Mouse (Mus musculus) E14TG2a.4 (cell line): ENCODE measurements around the gene Cyp4a32.
"Not testable (repeated sequence)": the region's sequence is repeated elsewhere in the genome, so short reads cannot be mapped to it uniquely, and the experiment has no call there.

Experiments
- CTCF ChIP-seq: conservative IDR thresholded peaks from 2 replicates; pipeline ENCODE4 v1.5.1; 2014; ENCODE audit warnings: low read length
- POU5F1 ChIP-seq: IDR thresholded peaks from 2 replicates; pipeline ENCODE4 v1.6.1; 2014; ENCODE audit warnings: low read length, borderline replicate concordance

- not testable (repeated sequence) for TF ChIP-seq POU5F1, CTCF
These were observed 55.2 kb downstream of the Cyp4a32 start for GRCm38 (mm10) chr4:115655841-115656534.
